Mouse (Mus musculus) kidney, adult 2 months (tissue): Measurements from ENCODE around the gene Satb2.

ENCODE experiments used
- CTCF ChIP-seq: fragments of 200-500 bp; conservative IDR thresholded peaks from 2 replicates; pipeline ENCODE4 v1.5.1; 2011; ENCODE audit warnings: low read depth, mild to moderate bottlenecking, control low read depth, low read length, moderate library complexity, mixed read lengths; ENCODE audit not compliant: insufficient read depth, insufficient read length
- POLR2A ChIP-seq: fragments of 200-500 bp; IDR thresholded peaks from one replicate; pipeline ENCODE4 v1.6.1; 2011; ENCODE audit warnings: low read depth, low read length, control low read depth

GRCm38 (mm10) chr1:56795016-56795608 is 183.3 kb downstream of the Satb2 start:
- TF ChIP-seq POLR2A (no peak), CTCF (no peak)
